Mouse (Mus musculus) gonadal fat pad, adult 2 months (tissue): Measurements from ENCODE around the gene Casz1. TPM values are rescaled to one million over a fixed set of nuclear protein-coding genes. Genes with fewer than 3 reads are reported as not detected.

ENCODE experiments used
- DNase-seq: peaks from one replicate; pipeline ENCODE4 v3.0.0-alpha.2; 2012; ENCODE audit warnings: low read depth
- polyA plus RNA-seq: library from polyadenylated mRNA; depleted of rRNA; stranded (reverse); fragments of >200 nt; gene quantifications from 2 replicates; pipeline ENCODE4 v1.2.3, GENCODE M21; 2012

Casz1 gene
- polyA plus RNA-seq, 1 experiment: 6.1 TPM

DNA sequence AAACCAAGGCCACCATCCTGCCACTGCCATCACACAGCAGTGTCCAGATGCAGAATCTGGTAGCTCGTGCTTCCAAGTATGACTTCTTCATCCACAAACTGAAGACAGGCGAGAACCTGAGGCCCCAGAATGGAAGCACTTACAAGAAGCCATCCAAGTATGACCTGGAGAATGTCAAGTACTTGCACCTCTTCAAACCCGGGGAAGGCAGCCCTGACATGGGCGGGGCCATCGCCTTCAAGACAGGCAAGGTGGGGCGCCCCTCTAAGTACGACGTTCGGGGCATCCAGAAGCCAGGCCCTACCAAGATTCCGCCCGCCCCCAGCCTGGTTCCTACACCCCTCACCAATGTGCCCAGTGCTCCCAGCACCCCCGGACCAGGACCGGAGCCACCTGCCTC lies 128.9 kb downstream of the Casz1 start:
- no peak for DNase-seq

DNA sequence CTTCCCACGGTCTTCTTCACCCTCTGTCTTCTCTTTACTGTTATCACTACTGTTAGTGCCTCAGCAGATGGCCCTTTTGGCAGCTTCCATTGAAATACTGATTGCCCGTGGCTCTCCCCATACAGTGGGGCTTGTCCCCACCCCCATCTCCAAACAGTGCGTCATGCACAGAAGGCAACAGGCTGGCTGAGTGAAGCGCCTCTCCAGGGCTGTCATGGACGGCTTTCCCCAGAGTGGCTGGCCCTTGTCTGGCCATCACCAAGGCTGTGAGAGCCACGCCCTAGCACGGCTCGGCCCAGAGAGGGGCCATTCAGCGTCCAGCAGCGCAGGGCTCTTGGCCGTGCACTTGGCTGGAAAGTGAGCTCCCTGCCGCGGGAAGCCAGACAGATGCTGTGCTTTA lies 131.0 kb downstream of the Casz1 start:
- no peak for DNase-seq

DNA sequence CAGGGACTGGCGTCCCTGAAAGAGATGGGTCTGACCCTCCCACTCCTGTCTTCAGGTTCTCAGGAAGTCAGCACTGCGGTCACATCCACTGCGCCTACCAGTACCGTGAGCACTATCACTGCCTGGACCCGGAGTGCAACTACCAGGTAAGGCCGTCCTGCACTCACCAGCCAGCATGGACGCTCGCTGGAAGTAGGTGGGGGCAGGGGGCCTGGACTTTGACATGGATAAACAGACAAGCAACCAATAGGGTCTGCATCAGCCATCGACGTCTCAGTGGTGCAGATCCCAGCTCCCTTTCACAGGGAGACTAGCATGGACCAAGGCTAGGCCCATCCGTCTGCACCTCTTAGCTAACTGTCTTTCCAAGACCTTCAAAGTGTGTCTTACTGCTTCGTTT lies 131.9 kb downstream of the Casz1 start:
- DNase-seq: no peak

DNA sequence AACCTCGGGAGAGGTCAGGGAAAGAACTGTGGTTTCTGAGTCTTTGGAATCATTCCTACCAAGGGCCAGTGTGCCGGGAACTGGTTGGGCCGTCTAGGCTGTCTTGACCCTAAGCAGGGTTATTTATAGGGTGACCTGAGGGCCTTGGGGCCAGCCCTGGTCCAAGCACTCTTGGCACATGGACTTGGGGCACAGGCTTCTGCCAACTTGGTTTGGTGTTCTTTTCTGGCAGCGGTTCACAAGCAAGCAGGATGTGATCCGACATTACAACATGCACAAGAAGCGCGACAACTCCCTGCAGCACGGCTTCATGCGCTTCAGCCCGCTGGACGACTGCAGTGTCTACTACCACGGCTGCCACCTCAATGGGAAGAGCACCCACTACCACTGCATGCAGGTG lies 132.5 kb downstream of the Casz1 start:
- no peak for DNase-seq

DNA sequence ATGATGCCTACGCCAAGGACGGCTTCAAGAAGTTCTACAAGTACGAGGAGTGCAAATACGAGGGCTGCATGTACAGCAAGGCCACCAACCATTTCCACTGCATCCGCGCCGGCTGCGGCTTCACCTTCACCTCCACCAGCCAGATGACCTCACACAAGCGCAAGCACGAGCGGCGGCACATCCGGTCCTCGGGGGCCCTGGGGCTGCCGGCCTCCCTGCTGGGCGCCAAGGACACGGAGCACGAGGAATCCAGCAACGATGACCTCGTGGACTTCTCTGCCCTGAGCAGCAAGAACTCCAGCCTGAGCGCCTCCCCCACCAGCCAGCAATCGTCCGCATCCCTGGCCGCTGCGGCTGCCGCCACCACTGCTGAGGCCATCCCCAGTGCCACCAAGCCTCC lies 134.3 kb downstream of the Casz1 start:
- DNase-seq: no peak

DNA sequence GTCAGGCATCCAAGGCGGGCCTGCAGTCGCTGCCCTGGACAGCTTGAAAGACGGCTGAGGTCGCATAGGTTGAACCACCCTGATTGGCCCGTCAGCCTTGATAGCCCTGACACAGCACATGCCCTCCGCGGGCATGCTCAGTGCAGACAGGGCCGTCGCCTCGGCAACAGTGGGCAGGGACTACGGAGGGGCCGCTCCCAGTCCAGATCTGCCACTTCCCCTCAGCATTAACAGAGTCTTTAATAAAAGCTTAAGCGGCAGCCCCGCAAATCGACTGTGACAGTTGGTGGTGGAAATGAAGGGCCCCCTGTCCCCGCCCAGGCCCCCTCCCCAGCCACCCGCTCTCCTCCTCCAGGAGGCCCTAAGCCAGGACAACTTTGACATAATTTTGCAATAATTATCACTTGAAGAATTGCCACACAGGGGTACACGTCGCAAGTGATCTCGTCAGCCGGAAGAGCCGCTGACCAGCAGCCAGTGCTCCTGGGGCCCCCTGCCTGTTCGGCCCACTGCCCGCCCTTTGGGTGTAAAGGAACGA lies 136.5 kb downstream of the Casz1 start:
- no peak for DNase-seq

DNA sequence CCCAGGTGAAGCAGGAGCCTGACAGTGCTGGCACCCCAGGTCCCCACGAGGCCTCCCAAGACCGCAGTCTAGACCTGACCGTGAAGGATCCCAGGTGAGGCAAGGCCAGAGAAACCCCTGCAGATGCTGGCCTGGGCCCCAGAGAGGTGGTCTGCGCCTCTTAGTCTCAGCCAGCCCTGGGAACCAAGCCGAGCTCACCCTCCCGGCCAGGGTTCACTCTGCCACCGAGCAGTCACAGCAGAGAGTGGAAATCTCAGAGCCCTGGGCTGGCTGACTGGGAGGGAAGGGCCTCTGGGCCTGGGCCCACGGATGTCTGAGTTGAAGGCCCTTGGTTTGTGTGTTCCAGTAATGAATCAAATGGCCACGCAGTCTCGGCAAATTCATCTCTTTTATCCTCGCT lies 137.1 kb downstream of the Casz1 start:
- no peak for DNase-seq

DNA sequence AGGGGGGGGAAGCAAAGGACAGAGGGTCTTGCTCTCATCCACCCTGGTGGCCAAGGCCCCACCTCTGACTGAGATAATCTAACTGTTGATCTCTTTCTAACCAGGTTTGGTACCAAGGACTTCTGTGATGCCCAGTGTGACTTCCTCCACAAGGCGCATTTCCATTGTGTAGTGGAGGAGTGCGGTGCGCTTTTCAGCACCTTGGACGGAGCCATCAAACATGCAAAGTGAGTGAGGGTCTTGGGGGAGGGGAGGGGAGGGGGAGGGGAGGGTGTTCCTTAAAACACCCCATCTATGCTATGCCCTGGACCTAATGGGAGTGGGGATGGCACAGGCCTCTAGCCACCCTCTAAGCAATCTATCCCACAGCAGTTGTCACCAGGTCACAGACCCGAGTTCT lies 138.9 kb downstream of the Casz1 start:
- DNase-seq: no peak

DNA sequence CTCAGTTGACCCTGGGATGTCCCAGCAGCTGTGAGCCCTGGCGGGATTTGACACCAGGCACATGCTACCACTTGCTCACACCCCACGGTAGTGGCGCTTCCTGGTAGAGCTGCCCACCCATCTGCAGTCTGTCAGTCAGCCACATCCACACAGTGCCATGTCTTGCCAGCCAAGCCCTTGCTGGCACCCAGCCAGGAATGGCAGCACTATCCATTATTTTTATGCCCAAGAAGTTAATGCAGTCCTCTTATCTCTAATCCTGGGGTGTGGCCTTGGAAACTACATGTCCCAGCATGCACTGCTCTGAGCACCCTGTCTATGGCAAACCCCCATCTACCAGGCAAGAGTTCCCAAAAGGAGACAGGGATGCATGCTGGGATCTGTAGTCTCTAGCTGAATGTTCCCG lies 141.2 kb downstream of the Casz1 start:
- DNase-seq: peak; percentile 64

DNA sequence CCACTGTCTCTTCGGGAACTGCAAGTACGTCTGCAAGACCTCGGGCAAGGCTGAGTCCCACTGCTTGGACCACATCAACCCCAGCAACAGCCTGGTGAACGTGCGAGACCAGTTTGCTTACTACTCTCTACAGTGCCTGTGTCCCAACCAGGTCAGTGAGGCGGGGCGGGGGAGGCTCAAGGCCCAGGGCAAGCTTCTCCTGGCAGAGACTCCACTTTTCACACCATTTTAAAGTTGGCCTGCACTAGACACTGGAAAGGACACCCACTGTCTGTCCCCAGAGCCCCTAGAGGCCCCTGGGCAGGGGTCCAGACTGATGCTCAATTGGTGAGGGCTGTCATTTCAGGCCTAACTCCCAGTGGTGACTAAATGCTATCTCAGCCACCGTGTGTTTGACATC lies 141.8 kb downstream of the Casz1 start:
- DNase-seq: peak; percentile 72

DNA sequence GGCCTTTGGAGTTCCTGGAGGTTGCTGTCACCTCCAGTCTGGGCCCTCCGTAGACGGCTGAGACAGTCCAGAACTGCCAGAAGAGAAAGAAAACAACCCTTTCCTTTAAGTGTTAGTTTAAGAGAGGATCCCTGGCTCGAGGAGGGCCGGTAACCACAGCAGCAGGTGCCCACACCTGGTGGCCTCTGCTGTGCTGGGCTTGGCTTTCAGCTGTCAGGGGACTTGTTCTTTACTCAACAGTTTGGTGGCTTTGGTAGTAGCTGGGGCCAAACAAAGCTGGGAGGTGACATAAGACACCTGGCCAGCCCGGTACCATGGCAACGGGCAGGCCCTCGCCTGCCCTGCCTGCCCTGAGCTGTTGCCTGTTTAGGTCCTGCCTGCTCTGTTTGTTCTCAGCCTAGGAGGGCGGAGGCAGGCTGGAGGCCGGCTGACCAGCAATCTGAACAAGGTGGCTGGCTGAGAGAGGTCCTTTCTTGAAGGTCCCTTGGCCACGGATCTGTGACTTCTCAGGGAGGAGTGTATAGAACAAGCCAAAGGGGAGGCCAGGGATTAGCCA lies 143.7 kb downstream of the Casz1 start:
- peak; percentile 68 for DNase-seq

DNA sequence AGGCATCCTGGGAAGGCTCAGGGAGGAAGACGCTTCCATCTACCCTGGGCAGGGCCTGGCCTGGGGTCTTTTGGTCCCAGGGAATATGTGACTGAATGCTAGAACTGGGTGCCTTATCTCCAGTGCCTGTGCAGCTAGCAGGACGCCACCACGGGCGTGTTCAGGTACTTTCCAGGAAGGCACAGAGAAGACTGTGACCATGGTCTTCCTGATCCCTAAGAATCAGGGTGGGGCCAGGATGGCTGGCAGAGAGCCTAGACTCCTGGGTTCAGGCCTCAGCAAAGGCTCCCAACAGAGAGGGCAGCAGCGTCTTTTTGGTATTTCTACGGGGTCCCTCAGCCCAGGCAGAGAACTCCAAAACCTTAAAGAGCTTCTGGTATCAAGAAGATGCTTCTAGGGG lies 146.3 kb downstream of the Casz1 start:
- DNase-seq: no peak

DNA sequence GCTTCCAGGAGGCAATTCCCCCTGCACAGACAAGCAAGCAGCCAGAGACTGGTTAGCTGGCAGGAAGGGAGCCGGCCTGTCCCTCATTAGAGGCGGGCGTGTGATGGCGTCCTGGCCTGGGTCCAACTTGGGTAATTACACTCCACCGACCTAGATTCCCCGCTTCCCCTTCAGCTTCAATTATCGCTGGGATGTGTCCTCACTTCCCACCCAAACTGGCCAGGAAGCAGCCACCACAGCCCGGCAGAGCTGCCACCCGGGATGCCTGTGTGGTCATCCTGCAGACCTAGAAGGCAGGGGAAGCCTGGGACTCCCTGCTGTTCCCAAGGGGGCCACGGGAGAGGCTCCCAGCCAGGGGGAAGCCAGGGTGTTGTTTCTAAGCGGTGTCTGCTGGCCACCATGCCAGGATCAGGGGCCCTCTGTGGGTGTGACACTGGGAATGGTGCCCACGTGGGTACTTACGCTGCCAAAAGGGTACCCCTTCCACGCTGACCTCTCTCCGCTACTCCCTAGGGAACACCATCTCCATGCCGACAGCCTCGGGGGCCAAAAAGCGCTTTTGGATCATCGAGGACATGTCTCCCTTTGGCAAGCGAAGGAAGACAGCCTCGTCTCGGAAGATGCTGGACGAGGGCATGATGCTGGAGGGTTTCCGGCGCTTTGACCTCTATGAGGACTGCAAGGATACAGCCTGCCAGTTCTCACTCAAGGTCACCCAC lies 146.9 kb downstream of the Casz1 start:
- DNase-seq: no peak

DNA sequence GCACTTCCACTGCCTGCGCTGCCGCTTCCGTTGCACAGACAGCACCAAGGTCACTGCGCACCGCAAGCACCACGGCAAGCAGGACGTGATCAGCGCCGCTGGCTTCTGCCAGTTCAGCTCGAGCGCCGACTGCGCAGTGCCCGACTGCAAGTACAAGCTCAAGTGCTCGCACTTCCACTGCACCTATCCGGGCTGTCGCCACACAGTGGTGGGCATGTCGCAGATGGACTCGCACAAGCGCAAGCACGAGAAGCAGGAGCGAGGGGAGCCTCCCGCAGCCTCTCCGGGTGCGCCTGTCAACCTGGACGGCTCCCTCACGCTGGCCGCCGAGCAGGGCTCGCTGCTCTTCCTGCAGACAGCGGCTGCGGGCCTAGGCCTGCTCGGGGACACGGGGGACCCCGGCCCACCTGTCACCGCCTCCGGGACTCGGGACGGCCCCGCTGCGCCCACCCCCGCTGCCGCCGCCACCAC lies 147.6 kb downstream of the Casz1 start:
- no peak for DNase-seq

DNA sequence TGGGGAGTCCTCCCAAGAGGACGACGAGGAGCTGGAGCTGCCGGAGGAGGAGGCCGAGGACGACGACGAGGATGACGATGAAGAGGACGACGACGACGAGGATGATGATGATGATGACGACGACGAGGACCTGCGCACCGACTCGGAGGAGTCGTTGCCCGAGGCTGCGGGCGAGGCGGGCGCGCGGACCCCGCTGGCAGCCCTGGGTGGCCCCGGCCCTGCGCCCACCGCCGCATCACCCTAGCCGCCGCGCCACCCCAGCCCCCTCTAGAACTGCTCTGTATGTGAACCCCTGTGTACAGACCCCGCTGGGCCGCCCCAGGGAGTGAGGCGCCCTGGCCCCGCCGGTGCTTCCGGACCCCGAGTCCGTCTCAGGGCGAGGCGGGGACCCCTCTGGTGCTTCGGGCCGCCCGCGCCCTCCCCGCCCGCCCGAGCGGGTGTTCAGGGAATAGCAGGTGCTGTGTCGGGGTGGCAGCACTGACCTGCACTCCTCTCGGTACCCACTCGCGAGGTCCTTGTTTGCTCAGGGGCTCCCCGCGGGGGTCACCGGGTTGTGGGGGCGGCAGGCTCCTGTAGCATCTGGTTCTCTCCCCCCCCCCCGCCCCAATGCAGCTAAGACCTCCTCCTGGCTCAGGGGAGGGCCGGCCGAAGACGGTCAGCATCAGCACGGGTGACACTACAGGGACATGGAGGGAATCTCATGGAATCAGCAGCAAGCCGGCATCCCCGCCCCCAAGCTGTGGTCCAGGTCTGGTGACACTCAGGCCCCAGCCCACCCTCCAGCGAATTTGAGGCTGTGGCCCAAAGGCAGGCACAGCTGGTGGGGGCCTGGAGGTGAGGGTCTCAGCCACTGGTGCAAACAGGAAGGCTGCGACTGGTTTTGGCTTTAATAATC lies 148.3 kb downstream of the Casz1 start:
- no peak for DNase-seq

DNA sequence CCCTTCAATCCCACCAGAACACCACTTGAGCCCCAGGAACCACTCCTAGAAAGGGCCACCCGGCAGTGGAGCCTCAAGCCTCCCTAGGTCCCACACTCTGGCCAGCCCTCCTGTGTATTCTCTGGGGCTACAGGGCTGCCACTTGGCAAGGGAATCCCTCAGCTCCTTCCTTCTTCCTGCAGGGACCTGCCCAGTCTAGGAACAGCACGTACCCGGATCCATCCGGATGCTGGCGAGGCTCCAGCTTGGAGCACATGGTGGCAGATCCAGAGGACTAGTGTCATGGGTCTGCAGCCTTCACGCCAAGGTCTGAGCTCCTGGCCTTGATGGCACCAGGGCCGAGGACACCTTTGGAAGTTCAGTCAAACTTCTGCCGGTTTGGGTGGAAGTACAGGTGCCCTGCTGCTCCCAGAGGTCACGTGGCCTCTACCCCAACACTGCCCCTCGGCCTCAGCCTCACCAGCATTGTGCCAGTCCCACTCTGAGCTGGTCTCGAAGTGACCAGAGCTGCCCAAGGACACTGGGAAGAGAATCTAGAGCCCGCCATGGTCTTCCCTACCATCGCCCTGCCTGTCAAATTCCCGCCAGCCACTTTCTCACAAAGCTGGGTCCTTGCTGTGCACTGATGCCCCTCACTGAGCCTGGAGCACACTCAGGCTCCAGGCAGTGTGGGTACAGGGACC lies 151.0 kb downstream of the Casz1 start:
- DNase-seq: peak; percentile 80

DNA sequence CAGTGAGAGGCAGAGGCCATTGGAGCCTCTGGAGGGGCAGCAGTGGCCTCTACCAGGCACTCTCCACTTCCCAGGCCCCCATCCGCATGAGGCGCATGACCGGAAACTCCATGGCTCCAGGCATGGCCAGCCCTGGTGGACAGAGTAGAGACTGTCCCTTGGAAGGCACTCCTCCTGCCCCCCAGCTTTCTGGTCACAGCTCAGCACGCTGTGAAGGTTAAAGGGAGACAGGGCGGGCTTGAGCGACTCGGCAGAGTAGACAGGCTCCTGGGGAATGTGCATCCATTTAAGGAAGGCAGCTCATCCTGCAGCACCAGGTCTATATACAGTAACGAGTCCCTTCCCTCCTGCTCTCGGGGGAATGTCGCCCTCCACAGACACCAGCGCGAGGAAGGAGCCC lies 155.8 kb downstream of the Casz1 start:
- no peak for DNase-seq

DNA sequence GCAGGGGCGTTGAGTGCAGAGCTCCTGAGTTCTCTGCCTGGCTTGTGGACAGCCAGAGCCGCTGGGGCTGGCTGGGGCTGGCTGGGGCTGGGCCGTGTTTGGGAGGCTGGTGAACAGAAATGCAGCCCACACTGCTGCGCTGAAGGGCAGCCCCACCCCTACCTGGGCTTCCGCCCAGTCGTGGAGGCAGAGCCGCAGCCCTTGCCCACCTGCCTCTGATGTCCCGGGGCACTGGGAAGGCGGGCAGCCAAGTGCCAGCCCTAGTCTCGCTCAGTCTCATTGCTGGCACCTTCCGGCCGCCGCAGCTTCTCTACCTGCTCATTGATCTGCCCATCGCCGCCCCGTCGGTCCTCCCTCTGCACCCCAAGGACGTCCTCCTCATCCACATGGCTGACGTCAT lies 156.9 kb downstream of the Casz1 start:
- DNase-seq: no peak

DNA sequence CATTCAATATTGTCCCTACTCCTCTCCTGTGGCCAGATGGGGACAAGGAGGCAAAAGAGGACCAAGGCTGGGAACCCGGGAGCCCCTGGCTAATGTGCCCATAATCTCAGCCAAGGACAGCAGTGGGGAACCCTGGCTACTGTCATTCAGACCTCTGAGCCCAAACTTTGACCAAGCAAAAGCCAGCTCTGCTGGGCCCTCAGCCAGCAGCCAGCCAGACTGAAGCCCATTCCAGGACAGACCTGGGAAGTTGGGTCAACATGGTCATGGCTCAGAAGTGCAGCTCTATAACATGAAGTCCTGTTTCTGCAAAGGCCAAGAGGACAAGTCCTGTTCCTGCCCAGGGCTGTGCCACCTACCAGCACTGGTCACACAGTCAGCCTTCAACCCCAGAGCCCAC lies 157.9 kb downstream of the Casz1 start:
- no peak for DNase-seq

DNA sequence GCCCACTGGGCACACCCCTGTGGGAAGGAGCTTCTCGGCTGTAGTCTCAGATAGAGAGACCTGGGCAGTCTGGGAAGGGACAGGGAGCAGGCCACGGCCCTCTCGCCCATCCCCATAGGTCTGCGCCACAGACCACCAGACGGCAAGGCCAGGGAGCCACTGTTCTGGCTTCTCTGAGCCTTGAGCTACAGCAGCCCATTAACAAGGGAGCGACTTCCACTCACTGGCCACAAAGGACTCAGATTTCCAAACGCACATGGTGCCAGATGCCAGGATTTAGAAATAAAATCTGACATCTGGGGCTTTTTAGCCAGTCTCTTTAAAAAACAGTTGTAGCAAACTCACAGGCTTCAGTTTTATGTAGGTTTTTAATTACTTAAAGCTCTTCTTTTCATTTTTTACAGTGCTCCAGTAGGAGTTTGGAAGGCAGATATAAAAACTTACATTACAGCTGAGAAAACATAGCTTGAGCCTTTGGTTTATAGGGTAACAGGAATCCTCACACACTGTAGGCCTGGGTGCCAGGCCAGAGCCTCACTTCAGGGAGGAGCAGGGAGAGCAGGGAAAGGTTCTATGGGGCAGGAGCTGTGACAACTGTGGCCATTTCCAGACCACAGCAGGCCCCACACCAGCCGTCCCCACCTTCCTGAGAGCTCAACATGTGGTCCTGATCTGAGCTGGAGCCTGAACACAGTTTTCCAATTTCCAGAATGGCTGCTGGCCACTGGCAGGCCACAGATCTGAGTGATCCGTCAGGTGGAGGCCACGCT lies 160.5 kb downstream of the Casz1 start:
- no peak for DNase-seq

DNA sequence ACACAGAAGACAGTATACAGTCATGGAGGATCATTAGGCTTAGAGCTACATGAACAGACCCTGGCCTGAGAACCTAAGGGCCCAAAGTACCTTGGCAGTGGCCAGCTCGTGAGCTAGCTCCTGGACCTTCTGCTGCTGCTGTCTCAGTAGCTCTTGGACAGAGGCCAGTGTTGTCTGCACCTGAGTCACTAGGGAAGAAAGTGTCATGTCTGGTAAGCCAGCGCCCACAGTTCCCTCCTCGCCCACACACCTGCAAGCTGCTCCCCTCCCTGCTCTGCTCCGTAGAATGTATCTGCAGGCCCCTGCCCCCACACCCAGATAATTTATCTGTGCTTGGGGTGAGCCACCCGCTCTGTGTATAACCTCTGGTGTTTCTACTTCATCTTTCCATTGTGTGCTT lies 161.9 kb downstream of the Casz1 start:
- DNase-seq: no peak
